Mouse (Mus musculus): ENCODE results near the gene Camk1d.

Gene Camk1d

DNA sequence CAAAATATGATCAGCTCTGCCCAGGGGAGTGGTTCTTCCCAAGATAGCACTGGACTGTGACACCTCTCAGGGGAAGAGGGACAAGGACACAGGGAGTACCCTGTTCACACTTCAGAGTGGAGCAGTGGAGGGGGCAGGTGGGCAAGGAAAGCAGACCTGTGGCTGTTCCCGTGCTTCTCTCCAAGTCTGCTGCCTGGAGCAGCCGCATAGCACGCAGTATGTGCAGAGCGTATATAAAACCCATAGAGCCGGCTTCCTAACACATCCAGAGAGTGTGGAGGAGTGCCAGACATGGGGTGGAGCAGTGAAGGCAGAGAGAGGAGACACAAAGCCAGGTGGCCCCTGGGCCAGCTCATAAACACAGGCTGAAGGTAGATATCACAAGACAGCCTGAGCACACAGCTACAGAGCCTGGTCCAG, 256.2 kb downstream of the Camk1d start:
- DNase-seq: no peak

DNA sequence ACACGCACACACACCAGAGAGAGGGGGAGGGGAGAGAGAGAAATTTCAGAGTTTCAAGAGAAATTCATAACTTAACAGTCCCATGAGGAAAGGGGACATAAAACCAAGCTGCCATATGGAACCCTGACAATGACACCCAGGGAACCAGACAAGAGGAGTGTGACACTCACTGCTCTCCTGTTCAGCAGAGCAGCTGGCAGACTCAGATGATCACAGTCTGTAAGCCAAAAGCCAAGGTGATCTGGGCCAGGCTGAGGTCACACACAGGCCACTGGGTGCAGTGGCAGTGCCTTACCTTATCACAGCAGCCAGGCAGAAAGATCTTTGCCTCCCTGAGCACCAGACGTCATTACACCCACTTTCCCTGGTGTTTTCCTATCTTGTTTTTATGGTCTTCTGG, 258.2 kb downstream of the Camk1d start:
- no peak for DNase-seq

DNA sequence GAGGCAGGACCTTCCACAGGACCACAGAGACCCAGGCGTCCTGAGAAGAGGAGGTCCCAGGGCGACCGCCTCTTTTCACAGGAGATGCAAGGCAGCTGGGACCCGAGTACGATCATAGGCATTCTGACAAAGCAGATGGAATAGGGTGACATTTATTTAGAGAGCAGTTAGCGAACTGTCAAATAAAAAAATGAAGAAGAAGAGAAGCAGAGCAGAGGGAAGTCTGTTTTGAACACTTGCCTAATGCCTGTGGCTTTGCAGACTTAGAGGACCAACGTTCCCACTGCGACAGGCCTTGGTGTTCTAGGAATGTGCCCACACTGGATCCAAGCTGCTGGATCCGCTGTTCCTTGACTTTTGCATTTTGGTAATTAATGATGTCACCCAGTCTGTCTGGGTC, 259.5 kb downstream of the Camk1d start:
- no peak for DNase-seq

DNA sequence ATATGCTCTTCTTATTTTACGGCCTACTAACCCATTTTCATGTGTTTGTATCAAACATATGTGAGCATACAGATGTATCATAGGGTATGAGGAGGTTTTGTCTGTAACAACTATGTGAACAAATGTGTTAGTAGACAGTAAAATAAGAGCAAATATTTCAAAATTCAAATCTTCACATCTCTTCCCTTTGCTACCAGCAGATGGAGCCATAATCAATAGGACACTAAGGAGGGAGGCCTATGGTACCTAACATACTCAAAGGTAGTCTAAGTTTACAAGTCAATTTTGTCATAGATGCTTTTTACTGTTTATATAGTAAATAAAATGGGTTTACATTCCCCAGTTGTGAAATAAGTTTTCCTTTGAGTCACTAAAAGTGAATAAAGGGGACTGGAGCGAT, 262.7 kb downstream of the Camk1d start:
- DNase-seq: no peak

DNA sequence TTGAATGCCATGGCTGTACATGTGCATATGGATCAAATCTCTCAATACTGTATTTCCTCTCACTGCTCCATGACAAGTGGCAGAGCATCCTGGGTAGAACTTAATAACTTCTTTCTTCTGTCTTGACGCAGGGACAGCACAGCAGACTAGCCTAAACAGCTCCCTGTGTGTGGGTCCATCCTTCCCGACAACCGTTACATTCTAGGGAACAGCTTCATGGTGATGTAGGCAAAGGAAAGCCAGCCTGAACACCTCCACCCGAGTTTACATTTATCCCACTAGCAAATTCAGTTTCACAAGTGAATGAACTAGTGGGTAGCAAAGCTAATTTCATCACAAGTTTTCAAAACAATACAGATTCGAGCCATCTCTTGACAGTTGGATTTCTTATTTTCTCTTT, 269.0 kb downstream of the Camk1d start:
- DNase-seq: no peak

DNA sequence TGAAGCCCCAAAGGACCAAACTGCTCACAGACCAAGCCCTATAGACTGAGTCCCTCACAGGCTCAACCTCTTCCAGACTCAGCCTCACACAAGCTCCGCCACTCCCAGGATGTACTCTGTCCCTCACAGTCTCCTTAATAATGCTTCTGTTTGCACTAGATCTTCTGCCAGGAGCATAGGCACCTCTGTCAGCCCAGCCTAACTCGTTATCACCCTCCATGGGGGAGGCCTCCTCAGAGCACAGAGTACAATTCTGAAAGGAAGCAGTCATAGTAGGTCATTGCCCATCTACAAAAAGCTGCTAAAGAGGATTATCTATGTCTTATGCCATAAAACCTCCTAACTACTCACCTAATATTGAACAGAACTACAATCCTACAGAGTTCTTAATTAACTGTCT, 276.6 kb downstream of the Camk1d start:
- DNase-seq: no peak

DNA sequence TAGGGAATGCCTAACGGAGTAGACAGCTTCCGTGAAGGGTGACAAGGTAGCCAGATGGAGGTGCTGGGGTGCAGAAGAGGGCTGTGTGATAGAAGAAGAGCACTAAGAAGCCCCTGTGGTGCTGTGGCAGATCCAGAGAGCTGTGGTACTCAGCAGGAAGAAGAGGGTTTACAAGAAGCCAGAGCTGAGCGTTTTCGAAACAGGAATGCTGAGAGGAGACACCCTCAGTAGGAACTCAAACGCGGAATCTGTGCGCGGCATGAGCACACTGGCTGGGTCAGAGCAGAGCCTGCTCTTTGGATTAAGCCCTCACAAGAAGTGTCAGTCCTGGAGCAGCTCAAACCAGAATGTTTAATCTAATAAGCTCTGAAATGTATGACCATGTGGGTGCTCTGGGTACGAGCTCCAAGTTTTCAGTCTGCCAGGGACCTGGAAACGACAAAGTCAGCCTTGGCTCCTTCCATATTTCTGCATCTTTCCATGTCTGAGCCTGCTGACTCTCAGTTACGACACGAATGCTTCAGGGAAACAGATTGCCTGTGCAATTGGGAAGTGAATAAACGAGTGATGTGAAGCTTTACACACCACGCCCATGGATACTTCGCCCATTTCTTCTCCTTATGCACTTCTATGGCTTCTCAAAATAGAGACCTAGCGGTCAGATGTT, 278.6 kb downstream of the Camk1d start:
- no peak for DNase-seq

DNA sequence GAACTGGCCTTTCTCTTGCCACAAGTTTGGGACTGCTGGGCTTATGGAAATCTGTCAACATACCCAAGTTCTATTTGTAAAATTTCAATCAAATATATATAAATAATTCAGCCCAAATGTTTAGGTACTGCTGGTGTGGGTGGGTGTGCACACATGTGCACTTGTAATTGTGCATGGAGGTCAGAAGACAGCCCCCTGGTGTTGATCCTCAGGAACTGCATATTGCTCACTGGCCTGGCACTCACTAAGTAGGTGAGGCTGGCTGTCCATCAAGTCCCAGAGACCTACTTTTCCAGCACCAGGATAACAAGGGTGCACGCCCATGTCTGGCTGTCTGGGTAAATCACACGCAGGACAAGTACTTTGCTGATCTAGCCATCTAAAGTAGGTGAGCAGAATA, 283.0 kb downstream of the Camk1d start:
- DNase-seq: no peak

DNA sequence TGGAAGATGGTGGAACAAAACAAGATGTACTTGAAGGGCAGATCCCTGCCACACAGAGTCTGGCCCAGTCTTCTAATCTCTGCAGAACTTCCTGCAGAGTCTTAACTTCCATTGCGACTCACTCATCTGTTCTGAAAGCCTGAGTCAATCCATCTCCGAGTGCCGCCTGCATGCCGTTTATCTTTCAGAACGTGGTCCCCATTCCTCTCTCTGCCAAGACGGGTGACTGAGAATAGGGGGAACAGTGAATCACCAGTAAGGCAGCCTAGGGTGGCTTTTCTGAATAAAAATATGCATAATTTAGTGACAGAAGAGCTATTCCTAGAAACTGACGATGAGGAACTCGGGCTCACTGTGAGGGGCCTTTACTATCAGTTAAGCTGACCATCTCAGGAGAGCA, 284.4 kb downstream of the Camk1d start:
- DNase-seq: no peak

DNA sequence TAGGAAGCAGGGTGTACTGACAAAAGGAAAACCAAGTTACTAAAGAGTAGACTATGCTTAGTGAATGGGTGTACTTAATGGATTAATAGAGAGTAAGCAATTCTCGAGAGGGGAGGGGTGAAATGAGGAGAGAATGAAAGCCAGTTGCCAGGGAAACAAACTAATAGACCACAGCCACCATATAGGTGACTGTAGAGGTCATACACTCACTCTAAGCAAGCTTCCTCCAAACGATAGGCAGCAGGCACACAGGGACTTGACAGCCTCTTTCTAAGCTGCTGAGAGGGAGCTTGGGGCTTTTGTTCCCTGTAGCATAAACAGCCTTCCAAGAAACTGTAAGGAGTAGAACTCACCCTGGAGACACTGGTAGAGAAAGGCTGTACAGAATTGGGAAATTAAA, 288.2 kb downstream of the Camk1d start:
- DNase-seq: no peak

DNA sequence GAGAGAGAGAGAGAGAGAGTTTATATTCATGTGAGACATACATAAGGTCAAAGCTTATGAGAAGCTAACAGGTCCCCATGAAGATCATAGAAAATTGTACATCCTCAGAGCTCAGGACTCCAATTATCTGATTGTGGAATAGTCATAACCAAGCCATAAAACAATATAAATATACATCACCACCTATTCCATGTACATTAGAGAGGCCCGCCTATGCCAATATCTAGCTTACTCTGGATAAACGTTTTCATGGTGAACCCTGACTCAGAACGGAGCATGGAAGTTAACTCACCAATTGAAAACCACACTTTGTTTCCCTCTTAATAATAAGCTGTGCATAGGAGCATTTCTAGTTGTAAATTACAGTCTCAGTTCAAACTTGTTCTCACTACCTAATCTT, 288.7 kb downstream of the Camk1d start:
- no peak for DNase-seq

DNA sequence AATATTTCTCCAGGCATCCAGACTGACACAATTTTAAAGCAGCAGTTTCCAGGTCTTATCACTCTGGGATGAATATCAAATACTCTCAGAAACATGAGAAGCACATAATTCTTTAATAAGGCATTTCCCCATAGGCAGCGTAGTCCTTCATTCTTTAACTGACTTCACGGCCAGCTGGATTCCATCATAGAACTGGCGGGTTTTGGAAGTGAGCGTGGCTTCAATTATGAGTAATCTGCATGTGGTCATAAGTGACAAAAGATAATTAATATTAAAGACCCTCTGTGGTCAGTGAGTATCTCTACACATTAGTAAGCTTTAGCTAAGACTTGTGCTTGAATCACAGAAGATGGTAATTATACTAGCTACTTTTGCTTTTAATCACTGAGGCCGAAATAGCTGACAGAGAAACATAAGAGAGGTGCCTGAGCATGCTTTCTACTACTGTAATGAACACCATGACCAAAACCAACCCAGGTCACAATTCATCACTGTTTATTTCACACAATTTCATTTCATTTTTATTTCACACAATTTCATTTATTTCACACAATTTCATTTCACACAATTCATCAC, 293.6 kb downstream of the Camk1d start:
- DNase-seq: no peak

DNA sequence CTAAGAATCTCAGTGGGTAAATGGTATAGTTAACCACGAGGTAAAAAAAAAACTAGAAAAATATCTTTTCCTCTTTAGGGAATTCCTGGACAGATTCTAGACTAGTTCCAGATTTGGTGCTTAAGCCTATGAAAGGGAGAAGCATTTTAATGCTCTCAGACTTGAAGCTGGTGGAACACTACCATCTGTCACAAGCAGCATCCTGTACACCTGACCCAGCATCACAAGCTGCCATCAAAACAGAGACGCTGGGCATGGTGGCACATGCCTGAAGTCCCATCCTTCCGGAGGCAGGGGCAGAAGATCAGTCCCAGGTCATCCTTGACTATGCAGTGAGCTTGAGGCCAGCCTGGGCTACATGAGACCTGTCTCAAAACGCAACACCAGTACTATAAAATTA, 295.5 kb downstream of the Camk1d start:
- no peak for DNase-seq

DNA sequence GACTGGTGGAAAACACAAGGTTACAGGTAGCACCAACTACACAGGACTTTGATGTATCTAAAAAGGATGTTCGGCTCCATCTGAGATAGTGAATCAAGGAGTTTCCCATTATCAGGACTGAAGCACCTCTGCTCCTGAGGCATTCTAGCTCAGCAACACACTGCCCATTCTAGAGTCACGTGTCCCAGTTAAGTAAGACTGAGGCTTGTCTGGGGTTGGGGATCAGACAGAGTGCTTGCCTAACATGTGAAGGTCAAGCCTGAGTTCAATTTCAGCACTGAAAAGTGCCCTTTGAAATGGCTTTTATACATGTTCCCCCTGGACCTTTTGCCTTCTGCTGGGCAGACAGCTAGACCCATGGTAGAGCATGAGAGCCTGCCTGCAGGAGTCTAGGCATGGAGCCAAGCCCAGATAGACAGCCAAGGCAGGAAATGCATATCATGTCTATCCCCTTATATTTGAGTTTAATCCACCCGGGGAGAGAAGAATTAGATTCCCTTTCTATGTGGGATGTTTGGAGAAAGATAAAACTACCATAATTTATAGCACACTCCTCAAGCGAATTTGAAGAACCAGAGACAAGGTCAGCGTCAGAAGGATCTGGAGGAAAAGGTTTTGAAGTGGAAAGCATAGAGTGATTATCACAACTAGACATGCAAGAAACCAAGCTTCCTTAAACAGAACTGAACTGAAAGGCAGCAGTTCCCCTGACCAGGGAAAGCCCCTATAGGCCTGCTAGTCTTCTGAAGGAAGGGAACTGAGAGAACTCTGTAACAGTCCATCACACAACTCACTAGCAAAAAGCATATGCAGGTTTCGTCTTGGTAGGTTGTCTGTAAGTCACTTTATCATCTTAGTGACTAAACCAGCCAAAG, 296.9 kb downstream of the Camk1d start:
- DNase-seq: no peak

DNA sequence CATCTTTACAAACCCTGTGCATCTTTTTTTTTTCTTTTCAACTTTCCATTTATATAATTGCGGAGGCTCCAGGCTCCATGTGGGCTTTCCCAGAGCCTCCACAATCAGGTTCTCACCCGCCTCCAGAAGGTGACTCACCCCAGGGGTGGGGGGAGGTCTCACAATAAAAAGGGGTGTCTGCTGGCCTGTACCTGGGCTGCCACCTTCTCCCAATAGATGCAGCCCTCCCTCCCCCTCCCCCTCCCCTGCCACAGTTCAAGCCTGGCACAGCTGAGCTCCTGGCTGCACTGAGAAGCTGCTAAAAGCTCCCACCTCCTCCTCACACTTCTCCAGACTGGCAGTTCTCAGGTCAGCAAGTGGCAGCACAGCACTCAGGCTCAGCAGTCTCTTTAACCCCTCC, 302.5 kb downstream of the Camk1d start:
- no peak for DNase-seq

DNA sequence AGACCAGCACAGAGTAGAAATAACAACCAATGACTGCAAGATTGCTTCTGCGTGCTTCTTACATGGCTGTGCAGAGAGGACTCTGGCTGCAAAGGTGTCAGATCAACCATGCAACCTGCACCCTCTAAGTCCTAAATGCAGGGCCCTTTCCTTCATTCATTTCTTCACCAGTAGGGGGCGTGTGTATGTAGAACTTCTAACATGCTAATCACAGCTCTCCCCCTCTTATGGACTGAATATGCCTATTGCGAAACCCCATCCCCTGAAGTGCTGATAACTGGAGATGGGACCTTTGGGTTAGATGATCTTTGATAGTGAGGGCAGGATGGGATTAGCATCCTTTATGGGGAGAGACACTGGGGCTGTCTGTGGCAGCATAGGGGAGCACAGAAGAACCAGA, 310.5 kb downstream of the Camk1d start:
- no peak for DNase-seq

DNA sequence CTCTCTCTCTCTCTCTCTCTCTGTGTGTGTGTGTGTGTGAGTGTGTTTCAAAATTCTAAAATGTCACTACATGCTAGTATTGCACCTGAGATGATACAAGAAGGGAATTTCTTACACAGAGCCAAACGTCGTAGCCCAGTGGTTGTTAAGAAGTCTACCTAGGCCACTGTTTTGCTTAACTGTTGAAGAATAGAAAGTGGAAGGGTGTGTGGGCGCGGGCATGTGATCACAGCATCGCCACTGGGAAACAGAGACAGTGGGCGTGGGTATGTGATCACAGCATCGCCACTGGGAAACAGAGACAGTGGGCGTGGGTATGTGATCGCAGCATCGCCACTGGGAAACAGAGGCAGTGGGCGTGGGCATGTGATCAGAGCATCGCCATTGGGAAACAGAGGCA, 312.3 kb downstream of the Camk1d start:
- no peak for DNase-seq

DNA sequence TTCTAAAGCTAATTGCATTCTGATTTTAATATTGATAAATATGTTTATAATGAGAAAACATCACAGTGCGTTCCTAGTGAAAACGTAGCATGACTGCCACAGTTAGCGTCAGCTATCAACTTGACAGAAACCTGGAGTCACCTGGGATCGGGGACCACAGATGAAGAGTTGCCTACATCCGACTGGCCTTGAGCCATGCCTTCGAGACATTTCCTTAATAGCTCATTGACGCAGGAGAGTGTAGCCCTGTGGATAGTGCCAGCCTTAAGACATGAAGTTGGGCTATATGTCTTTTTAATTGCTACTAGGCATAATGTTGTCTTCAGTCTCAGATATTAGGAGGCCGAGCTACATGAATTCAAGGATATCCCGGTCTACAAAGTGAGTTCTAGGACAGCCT, 315.8 kb downstream of the Camk1d start:
- no peak for DNase-seq

DNA sequence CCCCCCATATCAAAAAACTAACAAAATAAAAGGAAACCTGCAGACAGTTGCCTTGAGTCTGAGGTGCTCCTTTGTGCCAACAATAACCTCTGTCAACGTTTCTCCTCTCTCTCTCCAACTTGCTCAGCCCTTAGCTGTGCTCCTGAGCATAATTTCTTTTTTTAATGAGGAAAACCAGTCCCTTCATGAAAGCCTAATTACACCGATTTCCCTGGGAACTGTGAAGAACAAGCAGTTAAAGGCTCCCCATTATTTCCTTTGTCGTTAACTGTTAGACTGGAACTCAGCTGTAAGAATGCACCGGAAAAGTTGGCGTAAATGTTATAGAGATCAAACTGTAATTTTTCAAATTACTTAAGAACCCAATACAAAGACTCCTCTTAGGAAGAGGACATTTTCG, 316.3 kb downstream of the Camk1d start:
- DNase-seq: no peak

DNA sequence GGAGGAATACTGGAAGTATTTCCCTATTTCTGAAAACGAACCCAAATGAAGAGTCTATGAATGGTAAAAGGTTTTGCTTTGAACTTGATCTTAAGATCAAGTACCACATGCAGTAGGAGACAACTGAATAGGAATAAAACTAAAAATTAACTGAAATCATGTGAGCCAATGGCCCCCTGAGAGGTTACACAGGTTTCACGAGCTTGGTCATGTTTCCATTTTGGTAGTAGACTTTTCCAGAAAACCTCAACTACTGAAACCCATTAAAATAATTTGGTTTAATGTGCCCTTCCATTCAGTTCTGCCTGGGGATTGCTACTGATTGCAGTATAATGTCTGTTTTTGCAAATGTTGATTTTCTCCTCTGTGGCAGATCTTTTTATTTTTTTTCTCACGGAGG, 316.8 kb downstream of the Camk1d start:
- no peak for DNase-seq

DNA sequence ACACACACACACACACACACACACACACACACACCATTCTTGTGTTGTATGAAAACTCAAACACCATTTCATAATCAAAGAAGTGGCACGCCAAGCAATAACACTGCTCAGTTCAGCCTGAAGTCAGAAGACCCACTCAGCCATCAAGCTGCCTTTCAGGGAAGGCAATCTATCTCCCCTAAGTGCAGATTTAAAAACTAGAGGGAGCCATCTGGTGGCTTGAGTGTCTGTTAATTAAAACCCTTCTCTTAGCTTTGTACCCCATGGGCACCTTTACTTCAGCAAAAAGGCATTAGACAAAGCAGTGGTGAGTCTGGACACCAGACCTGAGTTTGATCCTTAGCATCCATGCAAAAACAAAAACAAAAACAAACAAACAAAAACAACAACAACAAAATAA, 317.9 kb downstream of the Camk1d start:
- no peak for DNase-seq

DNA sequence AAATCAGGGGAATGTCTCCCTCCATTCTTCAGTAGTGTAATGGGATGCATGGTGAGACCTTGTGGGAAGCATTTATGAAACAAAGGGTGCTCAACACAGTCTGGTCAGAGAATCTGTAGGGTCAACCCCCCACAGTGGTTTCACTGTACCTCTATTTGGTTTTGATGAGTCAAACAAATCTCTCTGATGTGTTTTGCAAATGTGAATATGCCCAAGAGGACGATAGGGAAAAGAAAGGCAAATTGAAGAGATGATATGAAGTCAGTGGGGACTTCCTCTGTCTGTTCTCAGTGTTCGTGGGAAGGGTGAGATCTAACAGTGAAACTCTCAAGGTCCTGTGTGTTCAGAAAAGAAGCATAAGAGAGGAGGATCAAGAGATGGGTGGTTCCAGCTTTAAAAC, 318.4 kb downstream of the Camk1d start:
- no peak for DNase-seq

DNA sequence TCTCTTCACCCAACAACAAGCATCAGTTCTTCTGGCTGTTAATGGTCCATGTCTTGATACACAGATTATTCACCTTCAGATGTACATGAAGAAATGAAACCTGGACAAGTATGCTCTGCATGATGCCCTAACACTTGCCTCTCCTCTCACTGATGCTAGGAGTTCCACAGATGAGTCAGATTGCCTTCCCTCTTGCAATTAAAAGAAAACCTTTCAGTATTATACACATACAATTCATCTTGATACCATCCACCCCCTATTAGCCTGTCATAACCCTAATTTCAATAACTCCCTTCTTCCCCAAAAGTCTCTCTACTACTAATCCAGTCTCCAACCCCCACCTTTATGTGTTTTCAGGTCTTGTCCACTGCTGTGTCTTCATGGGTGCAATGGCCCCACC, 321.4 kb downstream of the Camk1d start:
- DNase-seq: no peak

DNA sequence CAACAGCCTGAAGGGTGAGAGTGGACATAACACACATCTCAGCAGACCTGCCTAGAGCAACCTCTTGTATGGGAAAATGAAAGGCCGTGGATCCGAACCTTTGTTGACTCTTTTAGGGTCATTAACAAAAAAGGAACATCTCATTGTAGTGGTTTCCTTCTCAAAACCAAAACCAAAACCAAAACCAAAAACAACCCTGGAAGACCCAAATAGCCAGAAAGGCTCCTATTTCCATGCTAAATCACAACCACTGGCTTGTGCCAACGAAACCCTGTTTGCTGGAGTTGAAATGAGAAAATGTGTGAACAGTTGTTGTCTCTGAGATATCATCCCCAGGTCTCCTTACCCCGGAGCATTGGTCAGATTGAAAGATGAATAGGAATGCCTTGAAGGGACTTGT, 321.8 kb downstream of the Camk1d start:
- no peak for DNase-seq

Measured in right cerebral cortex, postnatal 4 days (tissue).